Mouse (Mus musculus): Measurements from ENCODE around the gene 6720489N17Rik. TPM values are rescaled to one million over a fixed set of nuclear protein-coding genes. Genes with fewer than 3 reads are reported as not detected.
"Not testable (repeated sequence)": the region's sequence is repeated elsewhere in the genome, so short reads cannot be mapped to it uniquely, and the experiment has no call there.

6720489N17Rik gene
- total RNA-seq (2021), result 1 to 10 TPM; 2.8 to 4.6 TPM

- DNase-seq, result peak; percentile 66 to 67
Measured at GRCm38 (mm10) chr13:62623577-62624276, at the start of gene 6720489N17Rik. 6720489N17Rik (minus strand) TSS chr13:62624182.

GRCm38 (mm10) chr13:62653369-62653743 is 29.4 kb upstream of the 6720489N17Rik start:
- DNase-seq, result no peak

GRCm38 (mm10) chr13:62652681-62653368 is 28.8 kb upstream of the 6720489N17Rik start:
- peak; percentile 50 for DNase-seq

GRCm38 (mm10) chr13:62627071-62627470 is 3.1 kb upstream of the 6720489N17Rik start:
- DNase-seq, result peak in 1 of 2 experiments; percentile 1

GRCm38 (mm10) chr13:62624277-62624665 is 289 bp upstream of the 6720489N17Rik start:
- not testable (repeated sequence) for DNase-seq

- not testable (repeated sequence) for DNase-seq
Measured at GRCm38 (mm10) chr13:62617449-62617848, 6.5 kb downstream of the 6720489N17Rik start.

GRCm38 (mm10) chr13:62571099-62571498 is 52.9 kb downstream of the 6720489N17Rik start, which contains the start of gene Zfp934:
Zfp934 (minus strand) TSS chr13:62571199.
- not testable (repeated sequence) for DNase-seq

GRCm38 (mm10) chr13:62561696-62562095 is 62.3 kb downstream of the 6720489N17Rik start:
- not testable (repeated sequence) for DNase-seq

GRCm38 (mm10) chr13:62558189-62559110 is 65.5 kb downstream of the 6720489N17Rik start, which contains the start of gene Zfp935:
Zfp935 (minus strand) TSS chr13:62558511.
- peak; percentile 55 to 72 for DNase-seq

Small RNAs within 50 kb of the gene (microRNA-seq; reads per million reads assigned to microRNA genes)
- 0 reads per million in 2 experiments for gene Gm24020

Other genes starting within 250 kb of the 6720489N17Rik start
- under 1 TPM; 0.71 to 0.75 TPM for gene Gm3604, start 241.0 kb downstream of the 6720489N17Rik start, total RNA-seq (2021)
- 10 to 100 TPM; 11.9 to 12.1 TPM for gene Gm49359, start 157.3 kb downstream of the 6720489N17Rik start, total RNA-seq (2021)
- 1 to 10 TPM; 1.6 to 2.3 TPM for gene Zfp935, start 65.7 kb downstream of the 6720489N17Rik start, total RNA-seq (2021)
- 1 to 10 TPM; 7.4 to 8.2 TPM for gene Zfp934, start 53.0 kb downstream of the 6720489N17Rik start, total RNA-seq (2021)
- gene Platr25, start 136.5 kb upstream of the 6720489N17Rik start, total RNA-seq (2021), result 10 to 100 TPM; 10.7 to 11.5 TPM
- 1 to 10 TPM; 6.5 to 8.8 TPM for gene Gm5141, start 161.6 kb upstream of the 6720489N17Rik start, total RNA-seq (2021)
- not detected for gene Fbp2, start 234.2 kb upstream of the 6720489N17Rik start, total RNA-seq (2021)